Mouse (Mus musculus) liver, adult 2 months (tissue): Measurements from ENCODE around the gene Ppp2r5a. TPM values are rescaled to one million over a fixed set of nuclear protein-coding genes. Genes with fewer than 3 reads are reported as not detected.

ENCODE experiments used
- DNase-seq: peaks from one replicate; pipeline ENCODE4 v3.0.0-alpha.2; 2011; ENCODE audit warnings: low read depth, low spot score; ENCODE audit errors: extremely low read depth
- H3K27ac ChIP-seq: fragments of 200-500 bp; replicated peaks from 2 replicates; pipeline ENCODE4 v1.5.1; 2012; ENCODE audit warnings: low read depth, mild to moderate bottlenecking, control low read depth, inconsistent platforms, low read length; ENCODE audit not compliant: insufficient read depth
- H3K27me3 ChIP-seq: fragments of 200-500 bp; 2 replicates; pipeline ENCODE4 v1.6.1; 2012; ENCODE audit warnings: mild to moderate bottlenecking, moderate library complexity, low read length, inconsistent platforms; ENCODE audit not compliant: control insufficient read depth, insufficient read depth
- H3K36me3 ChIP-seq: fragments of 200-500 bp; 2 replicates; pipeline ENCODE4 v1.6.1; 2012; ENCODE audit warnings: low read length, inconsistent platforms; ENCODE audit not compliant: control insufficient read depth, insufficient read depth
- H3K4me1 ChIP-seq: fragments of 200-500 bp; 2 replicates; pipeline ENCODE4 v1.6.1; 2011; ENCODE audit warnings: low read length; ENCODE audit not compliant: control insufficient read depth, insufficient read depth
- H3K4me3 ChIP-seq: fragments of 200-500 bp; 2 replicates; pipeline ENCODE4 v1.5.1; 2011; ENCODE audit warnings: low read depth, mild to moderate bottlenecking, control low read depth, low read length, moderate library complexity; ENCODE audit not compliant: insufficient read depth
- H3K79me2 ChIP-seq: fragments of 200-500 bp; 2 replicates; pipeline ENCODE4 v1.6.1; 2012; ENCODE audit warnings: inconsistent platforms, mild to moderate bottlenecking, low read length, moderate library complexity; ENCODE audit not compliant: control insufficient read depth, insufficient read depth
- H3K9ac ChIP-seq: fragments of 200-500 bp; 2 replicates; pipeline ENCODE4 v1.6.1; 2012; ENCODE audit warnings: low read depth, mild to moderate bottlenecking, control low read depth, inconsistent platforms, low read length
- CTCF ChIP-seq: fragments of 200-500 bp; IDR thresholded peaks from 2 replicates; pipeline ENCODE4 v1.5.1; 2011; ENCODE audit warnings: low read depth, low read length, control low read depth
- POLR2A ChIP-seq: fragments of 200-500 bp; IDR thresholded peaks from 2 replicates; pipeline ENCODE4 v1.6.1; 2011; ENCODE audit warnings: low read length, control low read depth; ENCODE audit not compliant: insufficient read depth; ENCODE audit errors: extremely low read depth
- WGBS: fragments of 180-500 bp; shearing (Covaris S2); methylation state at CpG from one replicate; pipeline ENCODE4 v1.1.7; 2018; 5-methylcytosine and 5-hydroxymethylcytosine counted together
- polyA plus RNA-seq: library from polyadenylated mRNA; depleted of rRNA; stranded (reverse); fragments of >200 nt; gene quantifications from 2 replicates; pipeline ENCODE4 v1.2.3, GENCODE M21; 2012
- total RNA-seq: library from RNA; depleted of rRNA; stranded (reverse); fragments of >200 nt; gene quantifications from 2 replicates; pipeline ENCODE4 v1.2.3, GENCODE M21; 2014

The Ppp2r5a gene
- total and polyA plus RNA-seq, 2 experiments: 75.3 to 149 TPM

GRCm38 (mm10) chr1:191417111-191417510 lies 14.0 kb upstream of the Ppp2r5a start:
- H3K27me3 ChIP-seq: no peaks in the 10 kb centered on the region
- no peaks in the 10 kb centered on the region for H3K79me2 ChIP-seq
- no peak overlapping the region for H3K9ac ChIP-seq
- 72% methylated on average over 5 of the region's 5 CpGs for WGBS
- H3K36me3 ChIP-seq: no peaks in the 10 kb centered on the region
- H3K27ac ChIP-seq: no peak overlapping the region
- peak; percentile 46 for DNase-seq
- H3K4me3 ChIP-seq: no peak overlapping the region
- no peak for TF ChIP-seq POLR2A
- TF ChIP-seq CTCF: no peak
- peaks cover 40% of the 10 kb centered on the region for H3K4me1 ChIP-seq

GRCm38 (mm10) chr1:191416611-191417010 lies 13.5 kb upstream of the Ppp2r5a start:
- peak; percentile 45 for DNase-seq
- Histone ChIP-seq H3K27ac (no peak overlapping the region), H3K9ac (no peak overlapping the region), H3K4me1 (peaks cover 35% of the 10 kb centered on the region), H3K27me3 (no peaks in the 10 kb centered on the region), H3K79me2 (no peaks in the 10 kb centered on the region), H3K4me3 (no peak overlapping the region), H3K36me3 (no peaks in the 10 kb centered on the region)
- WGBS: 19% methylated on average over 3 of the region's 3 CpGs
- TF ChIP-seq CTCF: no peak
- no peak for TF ChIP-seq POLR2A

- Histone ChIP-seq H3K79me2 (no peaks in the 10 kb centered on the region), H3K4me1 (peaks cover 23% of the 10 kb centered on the region), H3K36me3 (no peaks in the 10 kb centered on the region), H3K4me3 (no peak overlapping the region), H3K9ac (peak overlapping the region; percentile 30), H3K27me3 (no peaks in the 10 kb centered on the region), H3K27ac (peak overlapping the region; percentile 83)
- TF ChIP-seq CTCF (no peak), POLR2A (no peak)
- DNase-seq: no peak
- WGBS: 46% methylated on average over 6 of the region's 6 CpGs
Observed at GRCm38 (mm10) chr1:191414432-191414831, 11.4 kb upstream of the Ppp2r5a start.

- TF ChIP-seq CTCF (no peak), POLR2A (no peak)
- H3K4me1 ChIP-seq: peaks cover 17% of the 10 kb centered on the region
- H3K36me3 ChIP-seq: no peaks in the 10 kb centered on the region
- H3K27me3 ChIP-seq: no peaks in the 10 kb centered on the region
- H3K4me3 ChIP-seq: no peak overlapping the region
- peak; percentile 95 for DNase-seq
- 13% methylated on average over 6 of the region's 6 CpGs for WGBS
- H3K9ac ChIP-seq: peak overlapping the region; percentile 30
- H3K27ac ChIP-seq: peak overlapping the region; percentile 83
- no peaks in the 10 kb centered on the region for H3K79me2 ChIP-seq
Observed at GRCm38 (mm10) chr1:191413691-191414415, 10.8 kb upstream of the Ppp2r5a start.

- TF ChIP-seq CTCF (no peak), POLR2A (no peak)
- H3K27ac ChIP-seq: no peak overlapping the region
- 58% methylated on average over 10 of the region's 10 CpGs for WGBS
- H3K4me1 ChIP-seq: peaks cover 9% of the 10 kb centered on the region; the same call in 1 of the 2 replicates
- no peaks in the 10 kb centered on the region for H3K79me2 ChIP-seq
- H3K9ac ChIP-seq: no peak overlapping the region
- no peak overlapping the region for H3K4me3 ChIP-seq
- no peaks in the 10 kb centered on the region for H3K36me3 ChIP-seq
- H3K27me3 ChIP-seq: no peaks in the 10 kb centered on the region
- DNase-seq: no peak
Observed at GRCm38 (mm10) chr1:191410294-191411036, 7.4 kb upstream of the Ppp2r5a start.

GRCm38 (mm10) chr1:191407246-191407645 lies 4.2 kb upstream of the Ppp2r5a start:
- WGBS: 74% methylated on average over 12 of the region's 12 CpGs
- Histone ChIP-seq H3K79me2 (no peaks in the 10 kb centered on the region), H3K27me3 (no peaks in the 10 kb centered on the region), H3K27ac (no peak overlapping the region), H3K4me1 (no peaks in the 10 kb centered on the region), H3K4me3 (no peak overlapping the region), H3K9ac (no peak overlapping the region), H3K36me3 (no peaks in the 10 kb centered on the region)
- no peak for DNase-seq
- TF ChIP-seq POLR2A (no peak), CTCF (no peak)
